Mouse (Mus musculus) MEL-GATA-1-ER (cell line): ENCODE data around the gene Erfe.
A peak's percentile ranks its signal among the peaks of the same experiment; 100 is the strongest.

Experiments used
- DNase-seq: peaks from one replicate; pipeline ENCODE4 v3.0.0-alpha.2; 2012; ENCODE audit warnings: low read depth; ENCODE audit errors: extremely low read depth

The Erfe gene

DNA sequence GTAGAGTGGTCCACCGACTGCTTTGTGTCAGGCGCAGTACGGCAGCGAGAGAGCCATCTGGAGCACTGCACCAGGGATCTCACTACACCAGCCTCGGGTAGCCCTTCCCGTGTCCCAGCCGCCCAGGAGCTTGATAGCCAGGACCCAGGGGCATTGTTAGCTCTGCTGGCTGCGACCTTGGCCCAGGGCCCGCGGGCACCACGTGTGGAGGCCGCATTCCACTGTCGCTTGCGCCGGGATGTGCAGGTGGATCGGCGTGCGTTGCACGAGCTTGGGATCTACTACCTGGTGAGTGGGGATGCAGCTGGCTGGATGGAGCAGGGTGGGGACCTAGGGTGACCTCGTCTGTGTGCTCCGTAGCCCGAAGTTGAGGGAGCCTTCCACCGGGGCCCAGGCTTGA lies 3.8 kb downstream of the Erfe start:
- DNase-seq = no peak

- peak; percentile 32 for DNase-seq
Measured at GRCm38 (mm10) chr1:91373414-91373835, 7.2 kb downstream of the Erfe start.

- peak; percentile 48 for DNase-seq
Measured at GRCm38 (mm10) chr1:91380453-91381090, 14.3 kb downstream of the Erfe start.

GRCm38 (mm10) chr1:91381091-91381471 lies 14.9 kb downstream of the Erfe start:
- no peak for DNase-seq

DNA sequence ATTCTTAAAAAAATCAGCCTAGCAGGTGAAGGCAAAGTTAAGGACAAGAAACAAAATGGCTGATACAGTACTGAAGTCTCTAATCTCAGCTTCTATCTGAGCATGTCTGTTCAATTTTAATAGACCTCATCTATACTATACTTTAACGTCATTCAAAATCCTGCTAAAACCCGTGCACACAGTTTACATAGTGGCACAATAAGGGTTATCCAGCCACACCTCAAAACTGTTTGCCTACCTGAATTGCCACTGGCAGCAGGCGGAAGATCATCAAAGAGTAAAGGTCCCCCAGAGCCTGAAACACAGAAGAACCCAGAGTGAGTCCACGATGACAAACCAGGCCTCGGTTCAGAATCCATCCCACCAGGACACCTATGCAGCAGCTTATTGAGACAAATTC lies 24.1 kb downstream of the Erfe start:
- DNase-seq = no peak

DNA sequence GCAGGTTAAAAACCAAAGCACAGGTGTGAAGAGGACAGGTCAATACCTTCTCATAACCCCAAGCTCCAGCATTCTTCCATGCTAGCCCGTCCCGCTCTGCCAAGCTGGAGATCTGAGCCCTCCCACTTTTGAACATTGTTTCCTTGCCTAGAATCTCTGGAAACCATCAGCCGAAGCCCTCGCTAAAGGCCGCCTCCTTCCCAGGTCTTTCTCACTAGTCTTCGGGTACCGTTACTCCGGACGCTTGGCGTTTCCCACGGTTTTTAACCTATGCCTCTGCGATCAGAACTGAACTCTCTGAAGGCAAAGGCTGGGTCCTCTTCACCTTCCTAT lies 31.7 kb downstream of the Erfe start:
- peak; percentile 11 for DNase-seq

- peak; percentile 52 for DNase-seq
Measured at GRCm38 (mm10) chr1:91398260-91399062, 32.2 kb downstream of the Erfe start, which contains the start of gene Ilkap. Ilkap (minus strand) TSS chr1:91398815.

GRCm38 (mm10) chr1:91404976-91405375 lies 38.7 kb downstream of the Erfe start:
- no peak for DNase-seq

- DNase-seq = no peak
Measured at GRCm38 (mm10) chr1:91405406-91406169, 39.4 kb downstream of the Erfe start.

- DNase-seq = no peak
Measured at GRCm38 (mm10) chr1:91407819-91408218, 41.6 kb downstream of the Erfe start.

GRCm38 (mm10) chr1:91411631-91412285 lies 45.5 kb downstream of the Erfe start:
- DNase-seq = no peak

GRCm38 (mm10) chr1:91412286-91413029 lies 46.2 kb downstream of the Erfe start:
- peak; percentile 11 for DNase-seq

GRCm38 (mm10) chr1:91413030-91413506 lies 46.8 kb downstream of the Erfe start:
- peak; percentile 93 for DNase-seq

- DNase-seq = no peak
Measured at GRCm38 (mm10) chr1:91413536-91413897, 47.3 kb downstream of the Erfe start.

- DNase-seq = peak; percentile 46
Measured at GRCm38 (mm10) chr1:91413898-91414594, 47.8 kb downstream of the Erfe start, which contains the start of gene Hes6. Hes6 (minus strand) TSS chr1:91414038.

DNA sequence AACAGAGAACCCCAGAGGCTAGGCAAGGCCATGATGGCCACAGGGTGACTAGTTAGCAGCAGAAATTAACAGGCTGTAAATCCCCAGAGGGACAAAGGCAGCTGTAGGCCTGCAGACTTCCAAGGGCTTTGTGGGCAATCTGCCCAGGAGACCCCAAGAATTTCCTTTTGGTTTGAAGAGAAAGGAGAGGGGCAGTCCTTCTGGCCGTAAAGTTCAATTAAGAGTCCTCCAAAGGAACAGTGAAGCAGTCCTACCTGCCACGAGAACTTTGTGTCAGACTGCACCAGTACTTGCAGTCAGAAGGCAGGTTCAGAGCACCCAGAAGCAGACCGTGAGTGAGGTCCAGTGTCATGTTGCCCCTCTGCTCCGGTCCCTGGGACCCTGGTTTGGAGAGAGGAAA lies 48.7 kb downstream of the Erfe start:
- no peak for DNase-seq

DNA sequence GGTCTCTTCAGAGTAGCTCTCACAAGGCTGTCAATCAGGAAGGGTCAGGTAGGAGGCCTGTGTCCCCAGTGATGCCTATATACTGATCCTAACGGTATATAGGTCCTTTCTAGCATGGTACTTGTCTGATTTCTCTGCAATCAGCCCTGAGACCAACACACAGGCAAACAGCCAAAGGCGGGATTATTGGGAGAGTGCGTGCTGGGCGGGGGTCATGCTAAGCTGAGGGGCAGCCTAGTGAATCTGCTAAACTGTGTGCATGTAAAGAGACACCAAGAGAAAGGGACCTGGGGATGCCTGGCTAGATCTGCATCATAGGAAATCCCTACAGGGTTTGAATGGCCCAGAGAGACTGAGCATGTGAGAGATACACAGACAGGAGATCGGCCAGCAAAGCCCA lies 49.1 kb downstream of the Erfe start:
- DNase-seq = no peak

DNA sequence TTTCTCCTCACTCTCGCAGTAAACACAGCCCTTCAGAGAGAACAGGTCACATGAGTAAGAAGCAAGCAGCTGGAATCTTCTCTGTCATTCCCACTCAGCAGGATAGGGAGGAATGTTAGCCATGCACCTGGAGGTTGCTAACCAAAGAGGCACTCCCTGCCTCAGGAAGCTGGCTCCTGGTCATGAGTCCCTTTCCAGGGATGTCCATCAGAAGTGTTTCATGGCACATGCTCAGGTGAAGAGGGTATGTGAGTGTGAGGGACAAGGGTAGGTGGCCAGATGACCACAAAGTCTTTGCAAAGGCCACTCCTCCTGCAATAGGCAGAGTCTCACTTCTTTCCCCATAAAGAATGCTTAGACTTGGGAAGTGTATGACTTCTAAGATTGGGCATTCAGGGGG lies 51.8 kb downstream of the Erfe start:
- DNase-seq = no peak

- DNase-seq = no peak
Measured at GRCm38 (mm10) chr1:91419862-91420600, 53.8 kb downstream of the Erfe start.
